Mouse (Mus musculus) gastrocnemius, postnatal 36 days (tissue): ENCODE results near the gene Gpr39. TPM values are rescaled to one million over a fixed set of nuclear protein-coding genes. Genes with fewer than 3 reads are reported as not detected.

Experiments used
- total RNA-seq, 2 experiments: library from RNA; stranded (reverse); gene quantifications; 2 replicates each; pipeline ENCODE4 v1.2.3; 2021

The Gpr39 gene
- total RNA-seq, 2 experiments from 2014 or later, result not detected

Other genes starting within 250 kb of the Gpr39 start
- 10 to 100 TPM; 34.4 to 34.8 TPM for gene Actr3, start 241.3 kb upstream of the Gpr39 start, total RNA-seq
- gene Slc35f5, start 116.4 kb upstream of the Gpr39 start, total RNA-seq, result 10 to 100 TPM; 14.8 to 18.8 TPM
- not detected for gene Lypd1, start 236.1 kb downstream of the Gpr39 start, total RNA-seq